Mouse (Mus musculus): ENCODE results near the gene Svopl. TPM values are rescaled to one million over a fixed set of nuclear protein-coding genes. Genes with fewer than 3 reads are reported as not detected.

Svopl gene
- polyA plus RNA-seq, 1 experiment from 2014 or later, result 0.53 TPM

DNA sequence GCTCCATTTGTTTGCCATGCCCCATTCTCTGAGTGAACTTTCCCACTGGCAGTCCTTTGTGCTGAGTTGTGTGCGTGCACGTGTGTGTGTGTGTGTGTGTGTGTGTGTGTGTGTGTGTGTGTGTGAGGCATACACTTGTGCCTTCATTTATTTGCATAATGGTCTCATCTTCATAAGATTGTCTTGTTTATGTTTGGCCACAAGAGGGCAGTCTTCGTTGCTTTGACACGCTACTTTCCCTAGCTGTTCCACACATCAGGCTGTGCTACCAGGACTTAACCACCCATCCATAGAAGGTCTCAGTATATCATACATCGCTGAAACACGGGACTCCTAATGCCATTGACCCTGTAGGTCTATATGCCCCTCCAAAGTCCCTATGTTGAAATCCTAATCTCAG, 39.3 kb downstream of the Svopl start:
- Histone ChIP-seq H3K4me2 (ENCODE audit: low read depth, low read length) (no peak overlapping the region), H3K9ac (ENCODE audit: low read length) (no peak overlapping the region), H3K4me1 (ENCODE audit: control insufficient read depth, insufficient read depth, low read length) (no peaks in the 10 kb centered on the region), H3K36me3 (ENCODE audit: control insufficient read depth, insufficient read depth) (no peaks in the 10 kb centered on the region), H3K9me3 (replicated peaks; ENCODE audit: control insufficient read depth, low read length) (no peaks in the 10 kb centered on the region), H3K27ac (ENCODE audit: low read length) (no peak overlapping the region), H3K4me3 (ENCODE audit: low read length) (no peak overlapping the region), H3K27me3 (ENCODE audit: control insufficient read depth, insufficient read depth, low read length) (no peaks in the 10 kb centered on the region)
- 8% methylated on average over 6 of the region's 6 CpGs for WGBS
- 0 out of 2 replicates have a peak, but pooled peaks have one; percentile 28 for ATAC-seq (replicated peaks; ENCODE audit: extremely low read depth, insufficient read depth, low FRiP score)

- Histone ChIP-seq H3K4me1 (ENCODE audit: control insufficient read depth, insufficient read depth, low read length) (no peaks in the 10 kb centered on the region), H3K4me2 (ENCODE audit: low read depth, low read length) (no peak overlapping the region), H3K27me3 (ENCODE audit: control insufficient read depth, insufficient read depth, low read length) (no peaks in the 10 kb centered on the region), H3K9me3 (replicated peaks; ENCODE audit: control insufficient read depth, low read length) (no peaks in the 10 kb centered on the region), H3K27ac (ENCODE audit: low read length) (no peak overlapping the region), H3K9ac (ENCODE audit: low read length) (no peak overlapping the region), H3K4me3 (ENCODE audit: low read length) (no peak overlapping the region), H3K36me3 (ENCODE audit: control insufficient read depth, insufficient read depth) (peaks cover 11% of the 10 kb centered on the region)
- 79% methylated on average over 4 of the region's 4 CpGs for WGBS
- no peak for ATAC-seq (replicated peaks; ENCODE audit: extremely low read depth, insufficient read depth, low FRiP score)
Measured at GRCm38 (mm10) chr6:37967386-37967785, 79.4 kb downstream of the Svopl start.

DNA sequence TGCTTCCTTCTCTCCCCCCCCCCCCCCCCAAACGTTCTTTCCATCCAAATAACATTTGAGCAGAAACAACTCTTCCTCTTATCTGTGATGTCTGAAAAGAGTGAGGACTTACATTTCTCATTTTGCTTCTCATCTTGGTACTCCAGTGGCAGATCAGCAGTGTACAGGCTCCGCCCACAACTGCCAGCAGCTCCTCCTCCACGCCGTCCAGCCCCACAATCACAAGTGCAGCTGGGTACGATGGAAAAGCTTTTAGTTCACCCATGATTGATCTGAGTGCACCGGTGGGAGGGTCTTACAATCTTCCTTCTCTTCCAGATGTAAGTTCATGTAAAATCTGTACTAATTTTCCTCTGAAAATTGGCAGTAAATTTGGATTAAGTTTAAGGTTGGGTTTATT, 95.5 kb downstream of the Svopl start:
- H3K4me1 ChIP-seq (ENCODE audit: control insufficient read depth, insufficient read depth, low read length), result no peaks in the 10 kb centered on the region
- no peak overlapping the region for H3K4me3 ChIP-seq (ENCODE audit: low read length)
- H3K27me3 ChIP-seq (ENCODE audit: control insufficient read depth, insufficient read depth, low read length), result no peaks in the 10 kb centered on the region
- no peak overlapping the region for H3K9ac ChIP-seq (ENCODE audit: low read length)
- no peak overlapping the region for H3K27ac ChIP-seq (ENCODE audit: low read length)
- no peak overlapping the region for H3K4me2 ChIP-seq (ENCODE audit: low read depth, low read length)
- H3K36me3 ChIP-seq (ENCODE audit: control insufficient read depth, insufficient read depth), result peaks cover 20% of the 10 kb centered on the region
- no peak for ATAC-seq (replicated peaks; ENCODE audit: extremely low read depth, insufficient read depth, low FRiP score)
- H3K9me3 ChIP-seq (replicated peaks; ENCODE audit: control insufficient read depth, low read length), result no peaks in the 10 kb centered on the region
- WGBS, result 89% methylated on average over 6 of the region's 6 CpGs

DNA sequence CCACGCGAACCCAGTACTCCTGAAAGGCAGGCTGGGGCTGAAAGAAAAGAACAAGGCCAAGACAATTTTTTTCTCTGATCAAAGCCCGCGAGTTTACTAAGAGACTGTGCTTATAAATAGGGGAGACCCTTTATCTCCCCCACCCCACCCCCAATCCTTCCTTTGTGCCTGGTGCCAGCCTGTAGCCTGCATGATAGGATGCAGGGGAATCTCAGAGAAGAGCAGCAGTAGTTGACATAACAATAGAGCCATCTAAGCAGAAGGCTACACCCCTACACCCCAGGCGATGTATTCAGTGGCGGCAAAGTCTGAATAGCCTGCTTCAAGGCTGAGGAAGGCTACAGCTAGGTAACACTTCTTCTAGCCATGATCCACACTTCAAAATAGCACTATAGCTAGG, 110.3 kb downstream of the Svopl start:
- Histone ChIP-seq H3K27me3 (ENCODE audit: control insufficient read depth, insufficient read depth, low read length) (no peaks in the 10 kb centered on the region), H3K9me3 (replicated peaks; ENCODE audit: control insufficient read depth, low read length) (no peaks in the 10 kb centered on the region), H3K4me1 (ENCODE audit: control insufficient read depth, insufficient read depth, low read length) (no peaks in the 10 kb centered on the region; the same call in 1 of the 2 replicates), H3K4me3 (ENCODE audit: low read length) (no peak overlapping the region), H3K4me2 (ENCODE audit: low read depth, low read length) (no peak overlapping the region), H3K36me3 (ENCODE audit: control insufficient read depth, insufficient read depth) (peaks cover 11% of the 10 kb centered on the region), H3K27ac (ENCODE audit: low read length) (no peak overlapping the region), H3K9ac (ENCODE audit: low read length) (no peak overlapping the region)
- 74% methylated on average over 6 of the region's 6 CpGs for WGBS
- no peak for ATAC-seq (replicated peaks; ENCODE audit: extremely low read depth, insufficient read depth, low FRiP score)

Other genes starting within 250 kb of the Svopl start
- gene Trim24, start 176.2 kb downstream of the Svopl start, polyA plus RNA-seq (2015; fragmentation: Nextera tagmentation; extraction: Ambion mirVana), result 7.8 and 8.2 TPM in 2 replicates
- 1.0 and 12.2 TPM in 2 replicates for gene Tmem213, start 62.3 kb upstream of the Svopl start, polyA plus RNA-seq (2015; fragmentation: Nextera tagmentation; extraction: Ambion mirVana)
- 1.5 and 1.6 TPM in 2 replicates for gene Atp6v0a4, start 77.6 kb upstream of the Svopl start, polyA plus RNA-seq (2015; fragmentation: Nextera tagmentation; extraction: Ambion mirVana)
- 1.3 TPM in 2 replicates for gene D630045J12Rik, start 207.0 kb upstream of the Svopl start, polyA plus RNA-seq (2015; fragmentation: Nextera tagmentation; extraction: Ambion mirVana)

All from heart, embryonic 16.5 days (tissue).